Mouse (Mus musculus): Measurements from ENCODE around the gene Tmem163.

Gene Tmem163

DNA sequence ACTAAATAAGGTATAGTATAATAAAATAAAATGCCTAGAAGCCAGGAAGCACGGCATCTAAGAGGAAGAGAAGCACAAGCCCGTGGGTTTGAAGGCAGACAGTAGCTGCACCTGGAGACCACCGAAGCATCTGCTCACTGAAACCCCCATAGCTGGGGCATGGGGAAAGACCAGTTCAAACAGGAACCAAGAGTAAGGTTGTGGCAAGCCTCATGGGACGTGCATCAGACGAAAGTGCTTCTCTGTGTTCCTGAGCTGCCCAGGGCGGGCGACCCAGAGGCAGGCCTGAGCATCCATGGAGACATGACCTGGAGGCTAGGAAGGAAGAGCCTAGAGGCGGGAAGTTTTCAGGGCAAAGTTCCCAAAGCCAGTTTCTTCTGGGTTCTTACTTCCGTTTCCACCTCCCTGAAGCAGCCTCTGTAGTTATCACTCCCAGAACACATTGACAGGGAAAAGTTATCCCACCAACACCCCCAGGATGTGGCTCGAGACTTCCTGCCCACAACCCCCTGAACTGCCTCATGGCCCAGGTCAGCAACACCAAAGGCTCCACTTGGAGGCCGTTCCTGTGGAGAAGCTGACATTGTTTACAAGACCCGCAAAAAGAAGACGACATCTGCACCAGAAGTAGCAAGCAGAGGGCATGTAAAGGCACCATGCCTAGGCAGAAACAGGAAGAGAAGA is 16.8 kb downstream of the Tmem163 start:
- in situ Hi-C loops (cut with MboI; ENCODE audit: low pct_unique_long_range_greater_than_20kb in 1 of 2, low sequenced_read_pairs in 2 of 2, unreplicated experiment in 1 of 2): no loop called here

DNA sequence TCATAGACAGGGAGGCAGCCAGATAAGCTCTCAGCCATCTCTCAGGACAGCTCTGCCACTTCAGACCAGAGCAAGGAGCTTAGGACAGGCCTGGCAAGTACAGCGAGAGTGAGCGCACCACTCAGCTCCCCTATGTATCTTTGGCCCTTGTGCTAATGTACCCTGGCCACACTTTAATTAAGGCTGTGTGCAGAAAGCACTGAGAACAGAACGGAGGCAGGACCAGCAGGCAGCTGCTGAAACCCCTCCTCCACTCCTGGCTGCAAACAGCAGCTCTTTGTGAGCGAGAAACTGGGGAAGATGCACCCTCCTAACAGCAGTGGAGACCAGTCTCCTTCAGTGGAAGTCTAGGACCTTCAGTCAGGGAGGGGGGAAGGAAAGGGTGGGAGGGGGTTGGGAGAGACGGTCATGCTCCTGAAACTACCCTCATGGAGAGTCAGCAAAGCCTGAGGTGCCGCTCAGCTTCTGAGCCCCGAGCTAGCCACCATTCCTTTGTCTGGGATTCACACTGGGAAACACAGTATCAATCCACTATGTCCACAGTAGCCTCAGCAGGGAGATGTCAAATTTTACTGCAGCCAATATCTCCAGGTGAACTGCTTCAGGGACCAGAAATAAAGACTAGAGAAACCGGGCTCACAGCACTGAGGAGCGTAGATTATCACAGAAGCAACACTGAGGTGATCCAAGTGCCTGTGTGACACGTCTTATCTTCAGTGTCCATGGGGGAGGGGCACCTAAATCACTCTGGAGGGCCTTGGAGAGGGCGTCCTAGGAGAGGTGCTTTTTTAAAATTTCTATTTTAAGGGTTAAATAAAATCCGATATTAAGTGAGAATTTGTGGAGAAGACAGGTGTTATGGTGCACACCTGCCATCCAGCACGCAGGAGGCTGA is 18.0 kb downstream of the Tmem163 start:
- in situ Hi-C loops (cut with MboI; ENCODE audit: low pct_unique_long_range_greater_than_20kb in 1 of 2, low sequenced_read_pairs in 2 of 2, unreplicated experiment in 1 of 2): no loop called here

DNA sequence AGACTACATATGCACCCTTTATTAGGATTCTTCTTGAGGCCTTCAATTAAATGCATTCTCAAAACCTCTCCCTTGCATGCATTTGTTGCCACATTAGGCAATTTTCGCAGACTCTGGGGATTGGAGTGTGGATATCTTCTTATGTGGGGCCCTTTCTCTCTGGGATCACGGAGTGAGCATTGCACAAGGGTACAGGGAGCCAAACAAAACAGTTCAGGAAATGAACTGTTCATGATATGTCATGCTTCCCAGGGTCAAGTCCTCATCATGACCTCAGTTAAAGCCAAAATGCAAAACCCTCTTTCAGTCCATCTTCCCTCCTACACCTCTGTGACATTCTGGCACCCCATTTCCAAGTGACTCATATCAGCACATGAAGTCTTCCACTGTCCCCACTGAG is 27.8 kb downstream of the Tmem163 start:
- in situ Hi-C loops (cut with MboI; ENCODE audit: low pct_unique_long_range_greater_than_20kb in 1 of 2, low sequenced_read_pairs in 2 of 2, unreplicated experiment in 1 of 2): no loop called here

DNA sequence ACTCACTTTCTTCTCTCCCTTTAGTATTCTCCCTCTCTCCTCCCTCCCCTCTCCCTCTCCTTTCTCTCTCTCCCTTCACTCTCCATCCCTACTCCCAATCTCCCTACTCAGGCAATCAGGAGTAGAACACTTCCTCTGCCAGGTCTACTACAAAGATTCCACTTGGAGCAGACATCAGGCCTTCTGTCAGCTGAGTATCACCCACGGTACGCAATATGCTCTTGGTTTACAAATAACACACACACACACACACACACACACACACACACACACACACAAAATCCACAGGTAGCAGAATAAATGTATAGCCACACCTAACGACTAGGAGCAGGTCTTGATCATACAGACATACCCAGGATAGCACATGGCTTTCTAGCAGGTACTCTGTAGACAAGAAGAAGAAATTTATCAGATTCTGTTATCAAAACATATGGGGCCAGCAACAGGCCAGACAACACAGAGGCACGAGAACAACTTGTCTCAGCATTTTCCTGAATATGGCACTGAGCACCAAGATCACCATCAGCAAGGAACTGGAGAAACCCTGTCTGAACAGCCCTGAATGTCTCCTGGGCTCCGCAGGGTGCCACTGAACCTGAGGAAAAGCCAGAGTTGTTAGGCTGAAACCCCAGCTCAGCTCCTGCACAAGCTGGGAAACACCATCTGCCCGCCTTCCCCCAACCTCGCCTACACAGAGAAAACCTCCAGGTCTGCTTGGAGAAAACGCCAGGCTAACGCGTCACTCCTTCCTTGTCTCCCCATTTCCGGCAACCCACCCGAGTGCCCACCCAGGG is 36.2 kb downstream of the Tmem163 start:
- in situ Hi-C loops (cut with MboI; ENCODE audit: low pct_unique_long_range_greater_than_20kb in 1 of 2, low sequenced_read_pairs in 2 of 2, unreplicated experiment in 1 of 2): no loop called here

DNA sequence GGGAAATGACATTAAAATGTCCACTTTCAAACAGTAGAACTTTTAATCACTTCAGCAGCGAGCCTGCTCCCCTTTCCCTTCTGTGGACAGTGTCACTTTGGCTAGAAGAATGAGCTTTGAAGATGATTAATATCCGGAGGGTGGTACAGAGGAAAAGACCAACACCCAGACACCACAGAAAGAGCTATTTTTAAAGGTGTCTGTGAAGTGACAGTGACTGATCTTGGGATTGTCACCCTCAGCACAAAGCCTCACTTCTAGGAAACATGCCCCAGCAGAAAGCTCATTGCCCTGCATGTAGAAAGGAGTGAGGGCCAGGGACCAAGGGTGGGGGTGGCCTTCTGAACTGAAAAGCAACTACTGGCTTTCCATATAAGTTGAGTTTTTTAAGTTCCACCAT is 41.4 kb downstream of the Tmem163 start:
- in situ Hi-C loops (cut with MboI; ENCODE audit: low pct_unique_long_range_greater_than_20kb in 1 of 2, low sequenced_read_pairs in 2 of 2, unreplicated experiment in 1 of 2): no loop called here

DNA sequence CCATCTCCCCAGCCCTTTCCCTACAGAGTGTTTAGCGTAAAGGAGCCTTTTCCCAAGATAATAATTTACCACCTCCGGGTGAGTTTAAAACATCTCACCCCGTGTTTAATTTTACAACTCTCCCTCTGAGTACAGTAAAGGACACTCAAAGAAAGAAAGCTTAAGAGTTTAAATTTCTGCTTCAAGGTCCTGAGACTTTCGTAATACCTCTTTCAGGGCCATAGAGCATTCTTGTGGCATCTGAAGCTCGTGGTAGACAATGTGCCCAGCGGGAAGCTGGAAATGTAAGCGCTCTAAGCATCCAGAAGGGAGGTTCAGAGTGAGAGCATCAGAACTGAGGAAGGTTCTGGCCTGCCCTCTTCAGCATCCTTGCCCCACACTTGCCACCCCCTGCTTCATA is 52.2 kb downstream of the Tmem163 start:
- in situ Hi-C loops (cut with MboI; ENCODE audit: low pct_unique_long_range_greater_than_20kb in 1 of 2, low sequenced_read_pairs in 2 of 2, unreplicated experiment in 1 of 2): no loop called here

DNA sequence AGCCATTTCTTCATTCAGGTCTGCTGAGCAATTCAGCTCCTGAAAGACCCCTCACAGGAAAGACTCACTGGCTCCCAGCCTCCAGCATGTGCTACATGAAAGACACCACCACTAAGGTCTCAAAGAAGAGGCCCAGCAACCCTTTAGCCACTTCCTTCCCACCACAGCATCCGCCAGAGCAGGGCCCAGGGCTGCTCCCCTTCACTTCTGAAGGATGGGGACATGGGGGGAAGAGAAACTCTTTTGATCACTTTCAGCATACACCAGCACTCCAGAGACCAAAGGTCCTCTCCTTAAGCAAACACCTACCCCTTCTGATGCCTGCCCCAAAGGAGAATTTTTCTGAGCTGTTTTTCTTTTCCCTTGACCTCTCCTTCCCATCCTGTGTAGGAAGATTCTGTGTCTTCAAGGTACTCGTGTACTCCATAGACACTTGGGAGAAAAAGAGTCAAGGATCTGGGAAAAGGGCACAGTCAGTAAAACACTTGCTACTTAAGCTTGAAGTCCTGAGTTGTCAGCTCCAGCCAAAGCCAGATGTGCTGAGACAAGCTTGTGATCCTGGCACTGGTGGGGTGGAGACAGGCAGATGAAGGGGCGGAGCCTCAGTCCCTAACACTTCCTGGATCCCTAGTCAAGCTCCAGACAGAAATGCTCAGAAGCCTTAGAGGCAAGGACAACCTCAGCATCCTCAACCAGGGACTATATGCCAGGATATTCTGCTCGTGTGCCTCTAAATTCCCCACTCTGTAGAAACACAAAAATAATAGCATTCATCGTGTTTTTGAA is 53.6 kb downstream of the Tmem163 start:
- in situ Hi-C loops (cut with MboI; ENCODE audit: low pct_unique_long_range_greater_than_20kb in 1 of 2, low sequenced_read_pairs in 2 of 2, unreplicated experiment in 1 of 2): no loop called here

DNA sequence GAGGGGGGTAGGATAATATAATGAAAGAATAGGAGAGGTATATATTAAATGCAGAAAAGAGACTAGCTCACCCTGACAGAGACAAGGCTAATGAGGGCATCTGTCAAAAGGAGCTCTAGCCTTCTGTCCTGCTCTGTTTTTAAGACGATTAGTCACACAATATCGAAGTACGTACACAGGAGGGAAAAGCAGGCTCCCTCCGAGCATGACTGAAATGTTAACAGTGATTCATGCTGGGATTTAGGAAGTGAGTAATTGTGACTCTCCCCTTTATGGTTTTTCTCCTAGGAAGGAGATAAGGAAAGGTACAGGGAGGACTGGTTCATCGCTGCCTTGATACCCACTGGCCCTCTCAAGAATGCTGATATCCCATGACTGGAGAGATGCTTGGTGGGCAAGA is 57.0 kb downstream of the Tmem163 start:
- in situ Hi-C loops (cut with MboI; ENCODE audit: low pct_unique_long_range_greater_than_20kb in 1 of 2, low sequenced_read_pairs in 2 of 2, unreplicated experiment in 1 of 2): no loop called here

DNA sequence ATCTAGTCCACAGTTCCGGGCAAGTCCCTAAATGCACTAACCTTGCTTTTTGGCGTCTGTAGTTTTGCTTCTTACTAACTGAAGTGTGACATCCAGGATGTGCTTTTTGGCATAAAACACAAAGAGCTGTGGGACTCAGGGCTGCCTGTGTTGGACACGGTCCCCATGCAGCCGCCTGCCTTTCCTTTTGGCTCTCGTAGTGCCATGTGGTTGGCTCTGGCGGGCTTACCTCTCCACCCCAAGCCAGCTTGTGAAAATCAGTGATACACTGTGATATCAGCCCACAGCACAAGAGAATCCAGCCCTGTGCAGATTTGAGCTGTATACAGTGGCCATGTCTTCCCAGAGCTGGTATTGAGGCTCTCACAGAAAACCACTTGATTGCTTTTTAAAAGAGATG is 60.3 kb downstream of the Tmem163 start:
- in situ Hi-C loops (cut with MboI; ENCODE audit: low pct_unique_long_range_greater_than_20kb in 1 of 2, low sequenced_read_pairs in 2 of 2, unreplicated experiment in 1 of 2): no loop called here

DNA sequence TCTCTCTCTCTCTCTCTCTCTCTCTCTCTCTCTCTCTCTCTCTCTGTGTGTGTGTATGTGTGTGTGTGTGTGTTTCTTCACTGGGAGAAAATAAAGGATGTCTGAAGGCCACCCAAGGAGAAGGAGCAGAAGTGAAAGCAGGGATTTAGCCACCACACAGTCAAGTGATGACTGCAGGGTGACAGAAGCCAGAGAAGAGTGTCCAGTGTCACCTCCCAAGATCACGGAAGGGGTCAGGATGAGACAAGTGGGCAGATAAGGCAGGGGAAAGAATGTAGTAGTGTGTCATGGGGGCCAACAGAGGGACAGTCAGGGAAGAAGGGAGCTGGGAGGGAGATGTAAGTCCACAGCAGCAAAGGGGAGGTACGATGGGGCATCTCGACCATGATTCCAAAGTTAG is 69.0 kb downstream of the Tmem163 start:
- in situ Hi-C loops (cut with MboI; ENCODE audit: low pct_unique_long_range_greater_than_20kb in 1 of 2, low sequenced_read_pairs in 2 of 2, unreplicated experiment in 1 of 2): no loop called here

DNA sequence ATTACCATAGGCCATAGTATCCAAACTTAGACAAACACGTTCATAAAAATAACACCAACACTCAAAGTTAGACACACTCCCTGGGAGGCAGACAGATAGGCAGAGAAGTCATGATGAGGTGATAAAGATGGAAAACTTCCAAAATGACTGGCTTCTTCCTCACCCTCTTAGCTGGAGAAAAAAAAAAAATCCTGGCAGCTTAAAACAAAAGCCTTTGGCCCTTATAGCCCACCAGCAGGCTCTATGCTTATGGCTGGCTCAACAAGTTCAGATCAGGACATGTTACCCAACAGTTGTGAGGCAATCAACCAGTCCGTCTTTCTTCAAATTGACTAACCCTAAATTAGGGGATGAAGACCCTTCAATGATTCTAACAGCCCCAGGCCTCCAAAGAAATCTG is 69.5 kb downstream of the Tmem163 start:
- in situ Hi-C loops (cut with MboI; ENCODE audit: low pct_unique_long_range_greater_than_20kb in 1 of 2, low sequenced_read_pairs in 2 of 2, unreplicated experiment in 1 of 2): no loop called here

DNA sequence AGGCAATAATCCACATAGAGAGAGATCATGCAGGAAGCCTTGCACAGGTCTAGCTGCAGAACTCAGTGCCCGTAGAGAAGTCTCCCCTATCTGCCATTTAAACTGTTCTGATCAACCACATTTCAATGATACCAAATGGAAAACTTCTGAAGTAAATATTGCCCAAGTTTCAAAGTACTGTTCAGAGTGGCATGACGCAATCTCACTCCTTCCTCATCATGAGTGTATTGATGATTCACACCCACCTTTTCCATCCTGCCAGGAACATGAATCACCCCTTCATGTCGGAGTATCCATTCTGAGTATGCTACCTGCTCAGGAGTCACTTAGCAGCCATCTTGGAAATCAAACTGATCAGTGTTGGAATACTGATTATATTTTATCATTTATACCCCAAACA is 71.0 kb downstream of the Tmem163 start:
- in situ Hi-C loops (cut with MboI; ENCODE audit: low pct_unique_long_range_greater_than_20kb in 1 of 2, low sequenced_read_pairs in 2 of 2, unreplicated experiment in 1 of 2): no loop called here

DNA sequence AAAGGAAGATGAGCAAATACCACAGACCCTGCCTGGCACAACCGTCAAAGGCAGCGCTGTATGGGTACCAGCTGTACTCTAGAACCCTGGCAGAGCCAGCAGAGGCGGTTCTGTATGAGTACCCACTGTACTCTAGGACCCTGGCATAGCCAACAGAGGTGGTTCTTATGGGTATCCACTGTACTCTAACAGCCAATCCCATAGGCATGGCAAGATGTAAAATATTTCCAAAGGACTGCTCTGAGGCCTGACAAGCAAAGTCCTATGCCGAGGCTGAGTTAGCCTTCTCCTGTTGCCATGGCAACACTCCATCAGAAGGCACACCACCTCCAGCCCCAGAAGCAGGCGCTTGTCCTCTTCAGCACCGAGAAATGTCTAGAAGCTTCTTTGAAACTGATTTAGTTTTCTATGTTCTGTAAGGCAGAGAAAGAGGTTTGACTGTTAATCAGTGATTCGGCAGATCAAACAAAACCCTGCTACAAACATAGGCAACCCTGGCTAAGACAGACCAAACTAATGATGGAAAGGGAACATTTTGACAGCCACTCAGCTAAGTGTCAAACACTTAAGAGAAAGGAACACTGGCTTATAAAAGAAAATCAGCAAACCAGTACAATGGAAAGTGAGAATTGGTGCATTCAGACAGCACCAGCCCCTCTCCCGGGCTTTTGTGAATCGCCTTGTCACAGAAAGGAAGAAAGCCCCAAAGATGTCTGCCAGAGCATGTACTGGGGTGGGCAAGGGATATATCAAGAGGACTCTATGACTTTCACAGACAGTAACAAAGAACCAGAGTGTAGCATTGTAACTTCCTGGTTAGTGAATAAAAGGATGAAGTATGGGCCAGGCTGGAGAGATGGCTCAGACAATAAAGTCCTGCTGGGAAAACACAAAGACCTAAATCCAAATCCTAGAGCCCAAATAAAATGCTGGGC is 75.4 kb downstream of the Tmem163 start:
- in situ Hi-C loops (cut with MboI; ENCODE audit: low pct_unique_long_range_greater_than_20kb in 1 of 2, low sequenced_read_pairs in 2 of 2, unreplicated experiment in 1 of 2): no loop called here

DNA sequence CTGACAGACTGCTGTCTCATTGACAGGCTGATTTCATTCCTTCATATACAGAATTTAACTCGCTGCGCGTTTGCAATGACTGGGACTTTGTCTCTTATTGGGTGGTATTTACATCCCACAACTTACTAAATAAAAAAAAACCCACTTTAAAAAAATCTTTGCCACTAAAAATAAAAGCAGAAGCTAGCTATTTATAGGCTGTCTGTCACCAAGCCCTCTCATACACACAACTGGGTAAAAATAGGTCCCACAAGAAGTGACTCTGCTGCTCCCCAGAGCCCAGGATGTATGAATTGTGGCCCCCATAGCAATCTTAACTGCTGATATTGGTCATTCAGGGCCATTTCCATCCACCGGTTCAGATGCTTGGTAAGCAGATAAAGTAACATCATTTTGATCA is 83.2 kb downstream of the Tmem163 start:
- in situ Hi-C loops (cut with MboI; ENCODE audit: low pct_unique_long_range_greater_than_20kb in 1 of 2, low sequenced_read_pairs in 2 of 2, unreplicated experiment in 1 of 2): no loop called here

DNA sequence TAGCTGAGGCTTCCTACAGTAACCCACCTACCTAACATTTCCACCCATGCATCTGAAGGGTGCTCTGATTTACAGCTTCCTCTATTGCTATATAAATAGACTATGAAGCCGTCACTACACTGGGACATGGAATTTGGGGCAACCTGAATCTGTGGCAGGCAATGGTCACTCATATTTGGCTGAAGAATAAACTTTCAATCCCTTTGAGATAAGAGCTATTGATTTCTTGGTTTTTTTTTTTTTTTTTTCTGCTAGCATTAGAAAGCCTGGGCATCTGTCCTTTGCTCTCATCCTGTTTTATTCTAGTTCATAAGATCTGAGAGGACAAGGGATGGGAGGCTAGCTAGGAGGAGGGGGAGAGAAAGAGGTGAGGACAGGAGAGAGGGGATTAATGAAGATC is 83.6 kb downstream of the Tmem163 start:
- in situ Hi-C loops (cut with MboI; ENCODE audit: low pct_unique_long_range_greater_than_20kb in 1 of 2, low sequenced_read_pairs in 2 of 2, unreplicated experiment in 1 of 2): no loop called here

DNA sequence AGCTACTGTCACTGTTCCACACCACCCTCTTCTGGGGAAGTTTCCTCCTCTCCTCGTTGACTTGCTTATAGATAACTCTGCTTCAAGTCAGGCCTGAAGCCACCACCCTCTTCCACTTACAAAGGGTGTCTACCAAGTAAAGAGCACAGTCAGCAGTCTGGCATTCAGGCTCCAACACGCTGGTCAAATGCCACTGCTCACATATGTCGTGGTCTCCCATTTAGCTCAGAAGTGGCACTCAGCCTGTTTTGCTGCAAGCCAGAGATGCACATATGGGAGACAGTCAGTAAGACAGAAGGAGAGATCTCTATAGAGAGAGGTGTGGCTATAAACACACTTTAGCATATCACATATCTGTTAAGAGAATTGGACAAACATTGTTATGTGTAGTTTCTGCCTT is 89.8 kb downstream of the Tmem163 start:
- in situ Hi-C loops (cut with MboI; ENCODE audit: low pct_unique_long_range_greater_than_20kb in 1 of 2, low sequenced_read_pairs in 2 of 2, unreplicated experiment in 1 of 2): no loop called here

DNA sequence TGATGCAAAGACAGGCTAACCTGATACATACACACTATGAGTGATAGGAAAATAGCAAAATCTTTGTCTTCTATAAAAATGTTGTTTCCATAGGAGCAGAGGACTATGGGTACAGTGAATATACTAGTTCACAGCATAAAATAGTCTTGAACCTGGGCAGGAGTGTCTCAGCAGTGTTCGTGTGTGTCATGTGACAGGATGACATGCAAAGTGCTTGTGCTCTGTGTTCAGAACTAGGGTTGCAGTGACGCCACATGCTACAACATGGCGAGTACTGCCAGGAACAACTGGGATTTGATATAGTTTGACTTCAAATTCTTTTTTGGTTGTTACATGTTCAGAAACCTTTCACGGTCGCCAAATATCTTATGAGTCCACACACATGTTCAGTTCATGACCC is 92.3 kb downstream of the Tmem163 start:
- in situ Hi-C loops (cut with MboI; ENCODE audit: low pct_unique_long_range_greater_than_20kb in 1 of 2, low sequenced_read_pairs in 2 of 2, unreplicated experiment in 1 of 2): no loop called here

DNA sequence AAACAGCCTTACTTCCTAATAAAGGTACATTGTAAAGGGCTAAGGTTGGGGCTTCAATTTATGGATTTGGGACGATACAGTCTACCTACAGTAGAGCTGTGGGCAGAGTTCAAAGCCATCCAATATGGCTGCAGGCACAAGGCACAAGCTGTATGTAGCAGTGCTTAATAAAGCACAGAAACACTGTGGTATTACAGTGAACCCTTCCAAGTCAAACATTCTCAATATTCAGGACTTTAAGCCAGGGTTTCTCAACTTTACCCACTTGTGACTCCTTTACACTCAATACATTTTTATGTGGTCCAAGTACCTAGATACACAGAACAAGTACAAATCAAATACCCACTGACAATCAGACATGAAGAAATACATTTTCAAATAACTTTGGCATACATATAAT is 93.2 kb downstream of the Tmem163 start:
- in situ Hi-C loops (cut with MboI; ENCODE audit: low pct_unique_long_range_greater_than_20kb in 1 of 2, low sequenced_read_pairs in 2 of 2, unreplicated experiment in 1 of 2): no loop called here
